Mouse (Mus musculus) C2C12 (cell line): Measurements from ENCODE around the gene Vil1. TPM values are rescaled to one million over a fixed set of nuclear protein-coding genes. Genes with fewer than 3 reads are reported as not detected.

ENCODE experiments used
- H3K27me3 ChIP-seq: one replicate; pipeline ENCODE4 v1.6.1; 2011; ENCODE audit not compliant: control insufficient read depth, insufficient read depth, insufficient read length
- H3K36me3 ChIP-seq: one replicate; pipeline ENCODE4 v1.6.1; 2011; ENCODE audit not compliant: control insufficient read depth, insufficient read depth
- H3K4me3 ChIP-seq: one replicate; pipeline ENCODE4 v1.5.1; 2011; ENCODE audit warnings: mild to moderate bottlenecking, control low read depth; ENCODE audit not compliant: poor library complexity, insufficient read depth, severe bottlenecking
- H3K79me2 ChIP-seq: one replicate; pipeline ENCODE4 v1.6.1; 2011; ENCODE audit not compliant: control insufficient read depth, insufficient read depth
- H3K79me3 ChIP-seq: one replicate; pipeline ENCODE4 v1.6.1; 2011; ENCODE audit warnings: low read depth, control low read depth
- H3ac ChIP-seq: one replicate; pipeline ENCODE3; 2011; ENCODE audit warnings: low read depth; ENCODE audit not compliant: control insufficient read depth, insufficient read length
- CEBPB ChIP-seq: IDR thresholded peaks from one replicate; pipeline ENCODE4 v1.6.1; 2011; ENCODE audit warnings: low read depth, mild to moderate bottlenecking, control low read depth, moderate library complexity
- CTCF ChIP-seq: IDR thresholded peaks from one replicate; pipeline ENCODE4 v1.5.1; 2011; ENCODE audit not compliant: control insufficient read depth, insufficient read depth, insufficient read length
- FOSL1 ChIP-seq: IDR thresholded peaks from one replicate; pipeline ENCODE4 v1.8.0; 2011; ENCODE audit warnings: mild to moderate bottlenecking, low read length; ENCODE audit not compliant: poor library complexity, insufficient read depth, severe bottlenecking
- MAX ChIP-seq: IDR thresholded peaks from one replicate; pipeline ENCODE4 v1.6.1; 2011; ENCODE audit warnings: mild to moderate bottlenecking, control low read depth
- MYOD1 ChIP-seq: IDR thresholded peaks from one replicate; pipeline ENCODE4 v1.6.1; 2011; ENCODE audit warnings: low read depth; ENCODE audit not compliant: control insufficient read depth, insufficient read length
- MYOG ChIP-seq: IDR thresholded peaks from one replicate; pipeline ENCODE4 v1.6.1; 2011; ENCODE audit not compliant: control insufficient read depth, insufficient read length; ENCODE audit errors: extremely low read depth
- USF1 ChIP-seq: IDR thresholded peaks from one replicate; pipeline ENCODE4 v1.6.1; 2011; ENCODE audit warnings: low read depth, mild to moderate bottlenecking, control low read depth, moderate library complexity
- polyA plus RNA-seq: library from polyadenylated mRNA; unstranded; fragments of >200 nt; fragmentation: generic; extraction: Trizol; gene quantifications from one replicate; pipeline ENCODE4 v1.2.1, GENCODE M21; 2012; ENCODE audit warnings: missing spikeins

The Vil1 gene
- polyA plus RNA-seq, 1 experiment, result 0.02 TPM

DNA sequence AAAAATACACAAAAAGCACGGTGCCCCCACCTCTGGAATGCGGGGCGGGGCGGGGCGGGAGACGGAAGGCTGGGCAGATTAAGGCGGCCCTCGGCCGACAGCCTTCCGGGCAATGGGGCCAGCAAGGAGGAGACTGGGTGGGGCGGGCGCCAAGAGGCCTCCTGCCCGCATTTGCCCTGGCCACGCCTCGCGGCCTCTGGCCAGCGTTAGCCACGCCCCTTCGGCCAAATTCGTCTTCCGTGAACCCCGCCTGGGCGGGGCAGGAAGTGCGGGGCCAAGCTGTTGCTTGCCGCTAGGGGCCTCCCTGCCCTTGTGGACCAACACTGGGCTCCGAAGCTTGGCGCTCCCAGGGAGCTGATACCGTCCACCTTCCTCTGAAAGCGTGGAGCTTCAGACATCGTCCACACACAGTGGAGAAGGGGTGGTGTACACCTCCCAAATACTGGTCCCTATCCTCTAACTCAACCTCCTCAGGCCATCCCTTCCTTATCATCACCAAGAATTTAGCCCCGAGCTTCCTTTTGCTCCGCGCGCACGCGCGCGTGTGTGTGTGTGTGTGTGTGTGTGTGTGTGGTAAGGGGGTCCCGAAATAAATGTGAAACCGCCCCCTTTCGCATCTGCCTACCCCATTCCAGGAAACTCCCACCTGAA is 11.8 kb upstream of the Vil1 start:
- H3K79me2 ChIP-seq, result peaks cover 30% of the 10 kb centered on the region
- peak overlapping the region; percentile 69 for H3ac ChIP-seq
- TF ChIP-seq MAX (peak; percentile 79), MYOG (no peak), CTCF (peak; percentile 88), CEBPB (no peak)
- H3K79me3 ChIP-seq, result peaks cover 20% of the 10 kb centered on the region
- peaks cover 22% of the 10 kb centered on the region for H3K36me3 ChIP-seq
- H3K4me3 ChIP-seq, result peak overlapping the region; percentile 18
- H3K27me3 ChIP-seq, result no peaks in the 10 kb centered on the region

DNA sequence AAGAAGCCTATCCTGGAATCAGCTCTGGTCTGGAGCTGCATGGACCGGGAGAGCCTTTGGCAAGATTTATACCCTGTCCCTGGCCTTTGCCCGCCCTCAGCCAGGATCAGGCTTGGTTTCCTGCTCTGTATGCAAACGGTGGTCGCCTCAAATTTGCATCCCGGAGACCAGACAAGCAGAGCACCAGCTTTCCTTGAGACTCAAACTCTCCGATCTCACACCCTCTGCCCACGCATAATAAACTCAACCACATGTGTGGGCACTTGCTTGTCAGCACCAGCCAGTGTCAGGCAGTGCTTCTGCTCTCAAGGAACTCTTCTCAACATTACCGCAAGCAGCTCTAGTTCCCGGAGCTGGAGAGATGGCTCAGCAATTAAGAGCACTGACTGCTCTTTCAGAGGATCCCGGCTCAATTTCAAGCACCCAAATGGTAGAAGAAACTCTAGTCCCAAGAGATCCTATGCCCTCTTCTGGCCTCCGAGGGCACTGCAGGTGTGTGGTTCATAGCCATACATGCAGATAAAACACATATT is 11.2 kb upstream of the Vil1 start:
- H3K36me3 ChIP-seq, result peaks cover 22% of the 10 kb centered on the region
- peak overlapping the region; percentile 18 for H3K4me3 ChIP-seq
- H3K27me3 ChIP-seq, result no peaks in the 10 kb centered on the region
- peaks cover 24% of the 10 kb centered on the region for H3K79me2 ChIP-seq
- TF ChIP-seq MYOD1 (no peak), USF1 (no peak), CTCF (no peak), MAX (no peak), CEBPB (no peak), MYOG (no peak), FOSL1 (no peak)
- peaks cover 14% of the 10 kb centered on the region for H3K79me3 ChIP-seq
- peak overlapping the region; percentile 69 for H3ac ChIP-seq

DNA sequence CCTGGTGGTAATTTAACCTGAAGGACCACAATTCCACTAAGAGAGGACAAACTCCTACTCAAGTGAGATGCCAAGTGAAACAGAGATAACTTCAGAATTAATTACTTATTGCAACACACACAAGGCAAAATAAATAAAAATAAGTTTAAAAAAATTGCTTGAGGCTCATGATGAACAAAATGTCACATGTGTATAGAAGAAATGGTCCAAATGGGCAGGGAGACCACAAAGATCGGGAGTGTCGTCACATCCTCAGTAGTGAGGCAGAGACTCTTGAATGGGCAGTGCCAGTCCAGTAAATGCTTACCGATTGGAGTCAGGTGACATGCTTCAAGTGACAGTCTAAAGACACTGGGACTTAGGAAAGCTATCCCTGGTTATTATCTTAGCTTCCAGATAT is 8.6 kb upstream of the Vil1 start:
- Histone ChIP-seq H3K36me3 (no peaks in the 10 kb centered on the region), H3K79me2 (no peaks in the 10 kb centered on the region), H3K27me3 (no peaks in the 10 kb centered on the region), H3K79me3 (no peaks in the 10 kb centered on the region), H3ac (no peak overlapping the region), H3K4me3 (no peak overlapping the region)
- TF ChIP-seq MAX (no peak), CTCF (no peak), MYOG (no peak), FOSL1 (no peak)

DNA sequence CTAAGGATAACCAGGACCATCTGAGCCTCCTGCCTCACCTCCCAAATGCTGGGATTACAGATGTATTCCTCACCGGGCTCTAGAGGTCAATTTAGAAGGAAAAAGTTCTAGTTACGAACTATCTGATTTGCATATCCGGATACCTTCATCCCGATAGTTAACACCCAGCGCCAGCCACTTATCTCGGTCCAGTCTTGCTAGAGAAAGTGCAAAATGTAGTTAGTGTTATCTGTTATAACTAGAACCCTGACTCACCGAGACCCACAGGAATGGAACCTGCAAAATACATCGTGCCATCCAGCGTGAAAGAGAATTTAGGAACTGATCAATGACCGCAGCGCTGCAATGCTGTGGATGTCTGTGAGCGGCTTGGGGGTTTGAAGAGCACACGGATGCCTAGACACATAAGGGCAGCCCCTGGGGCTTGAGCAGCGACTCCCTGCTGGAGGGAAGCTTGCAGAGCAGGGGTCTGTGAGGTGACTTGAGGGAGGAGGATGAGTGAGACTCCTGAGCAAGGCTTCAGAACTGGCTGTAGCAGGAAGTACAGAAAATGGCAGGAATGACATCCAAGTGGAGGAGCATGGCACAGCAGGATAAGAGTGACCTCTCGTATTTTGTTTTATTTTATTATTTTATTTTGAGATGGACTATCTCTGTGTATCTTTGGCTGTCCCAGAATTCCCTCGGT is 8.0 kb upstream of the Vil1 start:
- no peaks in the 10 kb centered on the region for H3K79me2 ChIP-seq
- H3K4me3 ChIP-seq, result no peak overlapping the region
- TF ChIP-seq CEBPB, result no peak
- TF ChIP-seq FOSL1, result no peak
- TF ChIP-seq MYOG, result no peak
- TF ChIP-seq CTCF, result no peak
- TF ChIP-seq USF1, result no peak
- TF ChIP-seq MAX, result no peak
- TF ChIP-seq MYOD1, result no peak
- H3K36me3 ChIP-seq, result no peaks in the 10 kb centered on the region
- no peaks in the 10 kb centered on the region for H3K27me3 ChIP-seq
- H3K79me3 ChIP-seq, result no peaks in the 10 kb centered on the region
- no peak overlapping the region for H3ac ChIP-seq

DNA sequence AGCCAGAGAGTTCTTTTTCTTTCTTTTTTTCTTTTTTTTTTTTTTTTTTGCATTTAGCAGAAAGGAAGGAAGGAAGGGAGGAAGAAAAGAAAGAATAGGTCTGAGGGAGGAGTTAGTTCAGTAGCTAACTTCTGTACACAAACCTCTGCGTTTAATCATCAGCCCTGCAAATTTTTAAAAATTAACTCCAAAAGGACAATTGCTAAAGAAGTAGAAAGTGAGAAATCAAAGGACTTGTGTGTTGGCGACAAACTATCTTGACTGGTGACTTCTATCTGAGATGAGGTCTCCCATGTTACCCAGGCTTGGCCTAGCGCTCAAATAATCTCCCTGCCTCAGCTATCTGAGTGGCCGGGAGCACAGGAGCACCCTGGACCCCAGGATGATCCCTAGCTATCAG is 5.0 kb upstream of the Vil1 start:
- TF ChIP-seq CTCF (no peak), USF1 (no peak), MAX (no peak), MYOG (no peak), CEBPB (no peak), FOSL1 (no peak), MYOD1 (no peak)
- Histone ChIP-seq H3K79me3 (no peaks in the 10 kb centered on the region), H3ac (no peak overlapping the region), H3K4me3 (no peak overlapping the region), H3K27me3 (no peaks in the 10 kb centered on the region), H3K36me3 (no peaks in the 10 kb centered on the region), H3K79me2 (no peaks in the 10 kb centered on the region)
